ENCODE assay signal across 8 mouse cellular contexts in the genomic region with DNA sequence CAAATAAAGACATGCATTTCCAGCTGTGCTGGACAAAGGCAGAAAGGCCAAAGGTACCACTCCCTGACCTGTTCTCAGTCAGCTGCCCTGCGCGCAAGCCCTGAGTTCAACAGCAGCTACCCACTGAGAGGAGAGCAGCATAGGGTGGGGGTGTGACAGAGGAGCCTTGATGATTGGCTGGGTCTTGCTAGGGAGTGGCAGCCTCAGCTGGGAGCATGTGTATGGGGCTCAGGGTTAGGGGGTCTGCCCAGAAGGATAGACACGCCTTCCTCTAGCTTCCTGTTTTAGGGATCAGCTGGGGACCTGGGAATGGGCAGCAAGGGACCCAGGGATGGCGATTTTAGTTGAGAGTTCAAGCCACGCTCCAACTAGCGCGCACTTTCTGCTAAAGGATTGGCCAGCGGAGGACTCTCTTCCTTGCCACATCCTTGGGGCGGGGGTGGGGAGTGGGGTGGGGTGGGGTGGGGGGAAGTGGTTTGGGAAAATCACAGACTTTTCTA.
DNase-seq lines count a peak whose midpoint lies in the region; ATAC-seq lines count a peak whose summit lies in the region.

No protein-coding gene starts in this region.

- H3K27me3 ChIP-seq in heart, embryonic 14.5 days (ENCODE audit: control insufficient read depth, insufficient read depth, low read length): peaks cover 34% of the 10 kb centered on the region
- H3K27me3 ChIP-seq in embryonic facial prominence, embryonic 13.5 days: no peaks in the 10 kb centered on the region
- peaks cover 11% of the 10 kb centered on the region; the same call in 1 of the 2 replicates for H3K27me3 ChIP-seq in limb, embryonic 10.5 days (ENCODE audit: low read depth, poor library complexity, severe bottlenecking)
- H3K27me3 ChIP-seq in neural tube, embryonic 13.5 days: no peaks in the 10 kb centered on the region

- H3K9ac ChIP-seq in heart, embryonic 14.5 days (ENCODE audit: low read length): peak overlapping the region; percentile 75
- H3K9ac ChIP-seq in embryonic facial prominence, embryonic 13.5 days: peak overlapping the region; percentile 78
- peak overlapping the region; percentile 86 for H3K9ac ChIP-seq in neural tube, embryonic 13.5 days

- peak overlapping the region; percentile 44 to 56 for H3K4me3 ChIP-seq in heart, embryonic 14.5 days (ENCODE audit: control insufficient read depth in 1 of 2, insufficient read depth in 1 of 2, low read depth in 1 of 2, low read length in 2 of 2)
- H3K4me3 ChIP-seq in embryonic facial prominence, embryonic 13.5 days: peak overlapping the region; percentile 60
- H3K4me3 ChIP-seq in limb, embryonic 10.5 days: peak overlapping the region; percentile 66
- H3K4me3 ChIP-seq in neural tube, embryonic 13.5 days: peak overlapping the region; percentile 64

- H3K9me3 ChIP-seq in heart, embryonic 14.5 days (ENCODE audit: control insufficient read depth, low read length): no peaks in the 10 kb centered on the region
- no peaks in the 10 kb centered on the region for H3K9me3 ChIP-seq in embryonic facial prominence, embryonic 13.5 days
- no peaks in the 10 kb centered on the region for H3K9me3 ChIP-seq in limb, embryonic 10.5 days (replicated peaks)
- H3K9me3 ChIP-seq in neural tube, embryonic 13.5 days: no peaks in the 10 kb centered on the region

- H3K4me1 ChIP-seq in heart, embryonic 14.5 days (ENCODE audit: control insufficient read depth in 2 of 2, insufficient read depth in 2 of 2, low read length in 2 of 2): peaks cover 28 to 48% of the 10 kb centered on the region in 2 experiments
- peaks cover 50% of the 10 kb centered on the region for H3K4me1 ChIP-seq in embryonic facial prominence, embryonic 13.5 days
- peaks cover 56% of the 10 kb centered on the region for H3K4me1 ChIP-seq in limb, embryonic 10.5 days
- H3K4me1 ChIP-seq in neural tube, embryonic 13.5 days (replicated peaks): peaks cover 59% of the 10 kb centered on the region

- peaks cover 17% of the 10 kb centered on the region; the same call in 1 of the 2 replicates for H3K36me3 ChIP-seq in heart, embryonic 14.5 days (ENCODE audit: control insufficient read depth, insufficient read depth, low read length)
- no peaks in the 10 kb centered on the region for H3K36me3 ChIP-seq in embryonic facial prominence, embryonic 13.5 days
- H3K36me3 ChIP-seq in limb, embryonic 10.5 days: peaks cover 5% of the 10 kb centered on the region; the same call in 1 of the 2 replicates
- no peaks in the 10 kb centered on the region for H3K36me3 ChIP-seq in neural tube, embryonic 13.5 days

- ATAC-seq in heart, embryonic 14.5 days (ENCODE audit: insufficient number of reproducible peaks, insufficient read depth, low FRiP score, low read depth): peak; percentile 59
- ATAC-seq in embryonic facial prominence, embryonic 13.5 days (ENCODE audit: insufficient number of reproducible peaks, insufficient read depth, low FRiP score, low TSS enrichment, low read depth): no peak; the same call in 1 of the 2 replicates
- peak; percentile 64 for ATAC-seq in neural tube, embryonic 13.5 days (ENCODE audit: low read depth)

- peak overlapping the region; percentile 71 for H3K4me2 ChIP-seq in heart, embryonic 14.5 days (ENCODE audit: low read length)
- H3K4me2 ChIP-seq in embryonic facial prominence, embryonic 13.5 days: peak overlapping the region; percentile 71
- H3K4me2 ChIP-seq in neural tube, embryonic 13.5 days: peak overlapping the region; percentile 63

- 29% methylated on average over 9 of the region's 9 CpGs for WGBS in heart, embryonic 14.5 days
- WGBS in embryonic facial prominence, embryonic 13.5 days: 3% methylated on average over 9 of the region's 9 CpGs
- 2% methylated on average over 9 of the region's 9 CpGs for WGBS in limb, embryonic 10.5 days
- 2% methylated on average over 9 of the region's 9 CpGs for WGBS in neural tube, embryonic 13.5 days

- DNase-seq in heart, postnatal 25 days (ENCODE audit: low spot score): no peak
- peak; percentile 63 for DNase-seq in limb, embryonic 10.5 days (ENCODE audit: low spot score)
- no peak for DNase-seq in urinary bladder, adult 18-20 months (ENCODE audit: low spot score in 2 of 2)
- no peak for DNase-seq in thymus, postnatal 4 days
- DNase-seq in frontal cortex, postnatal 25 days (ENCODE audit: low spot score in 2 of 2): no peak

- H3K27ac ChIP-seq in heart, embryonic 14.5 days (replicated peaks in 1 of 2; ENCODE audit: control insufficient read depth in 1 of 2, insufficient read depth in 1 of 2, low read depth in 2 of 2, low read length in 2 of 2): no peak overlapping the region
- peak overlapping the region; percentile 74 for H3K27ac ChIP-seq in embryonic facial prominence, embryonic 13.5 days
- peak overlapping the region; percentile 85 for H3K27ac ChIP-seq in limb, embryonic 10.5 days
- no peak overlapping the region for H3K27ac ChIP-seq in neural tube, embryonic 13.5 days (replicated peaks)

- intact Hi-C loops in heart, postnatal 25 days (cut with DNase I): no loop called here

Comparison
In these comparisons a context has a peak if more than half of its experiments do, and no peak if none do; other contexts are left out.
1. H3K27ac ChIP-seq: peak in embryonic facial prominence, embryonic 13.5 days (single experiment) and limb, embryonic 10.5 days (single experiment); none in heart, embryonic 14.5 days (0 of 2) and neural tube, embryonic 13.5 days (single experiment).
2. Peak in every context shown above with its lines, with median percentiles within 50 percentile points of each other: H3K4me2 ChIP-seq, H3K4me3 ChIP-seq and H3K9ac ChIP-seq.